Mouse (Mus musculus) limb, embryonic 15.5 days (tissue): ENCODE results near the gene Glis3. TPM values are rescaled to one million over a fixed set of nuclear protein-coding genes. Genes with fewer than 3 reads are reported as not detected.

ENCODE experiments used
- ATAC-seq: fragments of 200-750 bp; cut with Nextera tagmentation; 2 replicates; pipeline ENCODE4 v1.8.0; 2017; ENCODE audit warnings: low read depth, moderate TSS enrichment; ENCODE audit not compliant: insufficient number of reproducible peaks, low FRiP score, low TSS enrichment
- H3K27ac ChIP-seq: fragments of 300-500 bp; sonication (generic); 2 replicates; pipeline ENCODE4 v1.5.1; 2015; ENCODE audit warnings: moderate library complexity, mild to moderate bottlenecking, inconsistent platforms
- H3K27me3 ChIP-seq: fragments of 300-500 bp; sonication (generic); 2 replicates; pipeline ENCODE4 v1.6.1; 2015; ENCODE audit warnings: inconsistent platforms
- H3K36me3 ChIP-seq: fragments of 300-500 bp; sonication (generic); 2 replicates; pipeline ENCODE4 v1.6.1; 2015; ENCODE audit warnings: inconsistent platforms
- H3K4me1 ChIP-seq: fragments of 300-500 bp; sonication (generic); 2 replicates; pipeline ENCODE4 v1.6.1; 2015; ENCODE audit warnings: inconsistent platforms
- H3K4me2 ChIP-seq: fragments of 300-500 bp; sonication (generic); 2 replicates; pipeline ENCODE4 v1.6.1; 2015; ENCODE audit warnings: mild to moderate bottlenecking, inconsistent platforms
- H3K4me3 ChIP-seq: fragments of 300-500 bp; sonication (generic); 2 replicates; pipeline ENCODE4 v1.5.1; 2015; ENCODE audit warnings: mild to moderate bottlenecking, inconsistent platforms
- H3K9ac ChIP-seq: fragments of 300-500 bp; sonication (generic); 2 replicates; pipeline ENCODE4 v1.6.1; 2015; ENCODE audit warnings: inconsistent platforms
- H3K9me3 ChIP-seq: fragments of 300-500 bp; sonication (generic); 2 replicates; pipeline ENCODE4 v1.6.1; 2016; ENCODE audit warnings: inconsistent platforms
- WGBS: fragments of 180-500 bp; shearing (Covaris S2); methylation state at CpG from one replicate; pipeline ENCODE4 v1.1.7; 2015; 5-methylcytosine and 5-hydroxymethylcytosine counted together
- polyA plus RNA-seq: library from polyadenylated mRNA; unstranded; fragments of >200 nt; fragmentation: Nextera tagmentation; extraction: Ambion mirVana; gene quantifications from 2 replicates; pipeline ENCODE4 v1.2.1, GENCODE M21; 2015

The Glis3 gene
- polyA plus RNA-seq, 1 experiment from 2014 or later = 3.0 TPM

GRCm38 (mm10) chr19:28557559-28558328 lies 122.1 kb downstream of the Glis3 start:
- H3K4me1 ChIP-seq = peaks cover 13% of the 10 kb centered on the region
- H3K27me3 ChIP-seq = no peaks in the 10 kb centered on the region
- no peak for ATAC-seq
- H3K27ac ChIP-seq = no peak overlapping the region
- H3K9me3 ChIP-seq = no peaks in the 10 kb centered on the region
- H3K36me3 ChIP-seq = no peaks in the 10 kb centered on the region
- no peak overlapping the region for H3K4me3 ChIP-seq
- 28% methylated on average over 5 of the region's 5 CpGs for WGBS
- no peak overlapping the region for H3K4me2 ChIP-seq
- no peak overlapping the region for H3K9ac ChIP-seq

GRCm38 (mm10) chr19:28555181-28555929 lies 124.5 kb downstream of the Glis3 start:
- H3K9me3 ChIP-seq = no peaks in the 10 kb centered on the region
- H3K4me2 ChIP-seq = no peak overlapping the region
- 78% methylated on average over 6 of the region's 6 CpGs for WGBS
- H3K36me3 ChIP-seq = no peaks in the 10 kb centered on the region
- no peak overlapping the region for H3K27ac ChIP-seq
- no peak for ATAC-seq
- peaks cover 5% of the 10 kb centered on the region; the same call in 1 of the 2 replicates for H3K4me1 ChIP-seq
- H3K9ac ChIP-seq = no peak overlapping the region
- no peak overlapping the region for H3K4me3 ChIP-seq
- H3K27me3 ChIP-seq = no peaks in the 10 kb centered on the region

GRCm38 (mm10) chr19:28550611-28551010 lies 129.3 kb downstream of the Glis3 start:
- Histone ChIP-seq H3K4me1 (no peaks in the 10 kb centered on the region), H3K36me3 (no peaks in the 10 kb centered on the region)

DNA sequence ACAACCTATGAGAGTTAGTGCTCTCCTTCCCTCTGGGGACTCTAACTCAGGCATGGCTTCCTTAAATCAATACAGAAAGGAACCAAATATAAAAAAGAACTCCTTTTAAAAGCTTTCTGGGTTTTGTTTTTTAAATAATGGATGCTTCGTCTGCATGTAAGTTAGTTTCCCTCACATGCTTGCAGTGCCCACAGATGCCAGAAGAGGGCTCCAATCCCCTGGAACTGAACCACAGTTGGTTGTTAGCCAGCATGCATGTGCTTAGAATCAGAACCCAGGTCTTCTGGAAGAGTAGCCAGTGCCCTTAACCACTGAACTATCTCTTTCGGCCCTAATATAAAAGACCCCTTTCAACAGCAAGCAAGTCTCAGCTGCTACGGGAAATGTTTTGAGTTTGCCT lies 132.9 kb downstream of the Glis3 start:
- no peak overlapping the region for H3K9ac ChIP-seq
- no peaks in the 10 kb centered on the region for H3K27me3 ChIP-seq
- 98% methylated on average over 3 of the region's 3 CpGs for WGBS
- H3K4me1 ChIP-seq = no peaks in the 10 kb centered on the region
- no peaks in the 10 kb centered on the region for H3K36me3 ChIP-seq
- no peak for ATAC-seq
- H3K9me3 ChIP-seq = 0 out of 2 replicates have a peak, but pooled peaks cover 4% of the 10 kb centered on the region
- no peak overlapping the region for H3K27ac ChIP-seq
- H3K4me3 ChIP-seq = no peak overlapping the region
- no peak overlapping the region for H3K4me2 ChIP-seq

More at GRCm38 (mm10) chr19:28550611-28551010, 129.3 kb downstream of the Glis3 start:
- no peak overlapping the region for H3K4me2 ChIP-seq
- H3K27ac ChIP-seq = no peak overlapping the region
- WGBS = 22% methylated on average over 8 of the region's 8 CpGs
- no peak overlapping the region for H3K9ac ChIP-seq
- H3K27me3 ChIP-seq = no peaks in the 10 kb centered on the region
- no peak for ATAC-seq
- no peak overlapping the region for H3K4me3 ChIP-seq
- H3K9me3 ChIP-seq = 0 out of 2 replicates have a peak, but pooled peaks cover 4% of the 10 kb centered on the region

DNA sequence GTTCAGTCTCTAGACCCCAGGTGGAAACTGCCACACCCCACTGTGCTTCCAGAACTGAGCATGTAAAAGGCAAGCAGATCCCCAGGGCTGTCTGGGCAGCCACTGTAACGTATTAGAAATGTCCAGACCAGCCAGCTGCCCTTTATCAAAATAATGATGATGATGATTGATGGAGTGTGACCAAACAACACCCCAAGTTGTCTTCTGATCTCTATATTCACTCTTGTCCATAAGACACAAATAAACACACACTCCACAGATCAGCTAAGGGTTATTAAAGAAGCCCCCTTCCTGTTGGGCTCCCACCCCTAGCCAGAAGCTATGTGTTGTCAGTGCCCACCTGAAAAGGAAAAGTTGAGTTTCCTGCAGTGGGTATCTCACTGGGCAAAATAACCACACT lies 134.4 kb downstream of the Glis3 start:
- H3K9ac ChIP-seq = no peak overlapping the region
- H3K27ac ChIP-seq = no peak overlapping the region
- no peaks in the 10 kb centered on the region for H3K36me3 ChIP-seq
- no peak overlapping the region for H3K4me3 ChIP-seq
- H3K4me2 ChIP-seq = no peak overlapping the region
- H3K27me3 ChIP-seq = no peaks in the 10 kb centered on the region
- 47% methylated on average over 1 of the region's 1 CpGs for WGBS
- 0 out of 2 replicates have a peak, but pooled peaks cover 4% of the 10 kb centered on the region for H3K9me3 ChIP-seq
- no peak for ATAC-seq
- no peaks in the 10 kb centered on the region for H3K4me1 ChIP-seq

DNA sequence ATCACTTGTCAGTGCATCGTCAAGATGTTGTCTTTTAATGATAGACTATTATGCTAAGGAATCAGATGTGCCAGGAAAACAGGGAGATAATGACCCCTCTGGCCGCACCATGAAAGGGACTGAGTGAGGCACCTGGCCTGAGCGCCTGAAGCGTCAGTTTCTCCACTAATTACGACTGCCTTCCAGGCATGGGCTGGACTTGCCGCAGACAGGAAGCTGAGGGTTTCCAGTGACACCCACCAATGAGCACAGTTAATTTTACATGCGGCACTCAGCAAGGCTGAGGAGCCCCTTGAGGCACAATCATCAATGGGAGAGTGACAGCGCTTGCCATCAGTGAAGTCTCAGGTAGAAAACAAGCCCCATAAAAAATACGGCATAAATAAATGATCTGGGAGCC lies 141.1 kb downstream of the Glis3 start:
- Histone ChIP-seq H3K9ac (no peak overlapping the region), H3K27ac (no peak overlapping the region), H3K4me1 (peaks cover 3% of the 10 kb centered on the region; the same call in 1 of the 2 replicates), H3K27me3 (no peaks in the 10 kb centered on the region), H3K9me3 (no peaks in the 10 kb centered on the region), H3K4me3 (no peak overlapping the region), H3K36me3 (no peaks in the 10 kb centered on the region), H3K4me2 (no peak overlapping the region)
- WGBS = 25% methylated on average over 9 of the region's 9 CpGs
- no peak for ATAC-seq

DNA sequence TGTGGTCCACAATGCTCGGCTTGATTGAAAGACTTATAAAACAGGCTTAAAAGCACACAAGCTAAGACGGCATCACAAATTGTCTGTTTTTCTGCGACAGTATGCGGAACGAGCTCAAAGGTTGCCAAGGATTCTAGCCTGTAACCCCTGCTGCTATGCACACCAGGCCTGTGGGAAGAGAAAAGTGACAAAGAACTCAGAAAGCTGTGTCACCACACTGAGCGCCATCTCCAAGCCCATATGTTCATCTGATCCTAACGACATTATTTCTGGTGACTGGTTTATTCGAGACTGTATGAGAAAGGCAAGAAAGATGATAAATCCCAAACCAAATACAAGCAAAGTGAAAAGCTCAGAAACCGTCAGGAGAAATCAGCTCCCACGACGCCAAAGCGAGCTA lies 144.9 kb downstream of the Glis3 start:
- no peaks in the 10 kb centered on the region for H3K9me3 ChIP-seq
- ATAC-seq = no peak
- H3K27me3 ChIP-seq = no peaks in the 10 kb centered on the region
- H3K9ac ChIP-seq = no peak overlapping the region
- WGBS = 85% methylated on average over 12 of the region's 12 CpGs
- no peak overlapping the region for H3K4me3 ChIP-seq
- no peaks in the 10 kb centered on the region for H3K36me3 ChIP-seq
- H3K4me1 ChIP-seq = peaks cover 3% of the 10 kb centered on the region; the same call in 1 of the 2 replicates
- no peak overlapping the region for H3K4me2 ChIP-seq
- H3K27ac ChIP-seq = no peak overlapping the region

GRCm38 (mm10) chr19:28533576-28533975 lies 146.3 kb downstream of the Glis3 start:
- Histone ChIP-seq H3K4me3 (no peak overlapping the region), H3K27ac (no peak overlapping the region), H3K4me2 (no peak overlapping the region), H3K4me1 (no peaks in the 10 kb centered on the region), H3K36me3 (no peaks in the 10 kb centered on the region), H3K27me3 (no peaks in the 10 kb centered on the region), H3K9ac (no peak overlapping the region), H3K9me3 (no peaks in the 10 kb centered on the region)
- ATAC-seq = no peak
- 71% methylated on average over 3 of the region's 3 CpGs for WGBS

DNA sequence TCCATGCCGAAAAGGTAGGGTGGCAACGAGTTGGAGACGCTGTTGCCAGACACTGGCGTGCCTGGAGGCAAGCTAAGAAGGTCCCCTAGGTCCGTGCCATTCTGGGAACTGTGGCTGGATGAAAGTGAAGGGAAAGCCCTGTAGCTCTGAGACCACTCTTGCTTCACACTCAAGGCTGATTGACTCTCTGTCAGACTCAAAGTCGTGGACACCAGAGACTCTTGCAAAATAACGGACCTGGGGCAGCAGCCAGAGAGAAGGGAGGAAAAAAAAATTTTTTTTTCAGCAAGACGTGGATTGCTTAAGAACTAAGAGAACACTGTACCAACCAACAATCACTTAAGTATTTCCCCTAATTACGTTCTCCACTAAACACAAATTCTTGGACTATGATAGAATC lies 148.1 kb downstream of the Glis3 start:
- ATAC-seq = no peak
- Histone ChIP-seq H3K27me3 (no peaks in the 10 kb centered on the region), H3K27ac (no peak overlapping the region), H3K4me2 (no peak overlapping the region), H3K9ac (no peak overlapping the region), H3K36me3 (no peaks in the 10 kb centered on the region), H3K4me1 (no peaks in the 10 kb centered on the region), H3K9me3 (no peaks in the 10 kb centered on the region), H3K4me3 (no peak overlapping the region)
- 74% methylated on average over 9 of the region's 9 CpGs for WGBS

- no peaks in the 10 kb centered on the region for H3K36me3 ChIP-seq
- no peak overlapping the region for H3K4me2 ChIP-seq
- WGBS = 73% methylated on average over 10 of the region's 10 CpGs
- no peaks in the 10 kb centered on the region for H3K9me3 ChIP-seq
- ATAC-seq = no peak
- H3K9ac ChIP-seq = no peak overlapping the region
- peaks cover under 1% of the 10 kb centered on the region; the same call in 1 of the 2 replicates for H3K4me1 ChIP-seq
- no peak overlapping the region for H3K4me3 ChIP-seq
- no peaks in the 10 kb centered on the region for H3K27me3 ChIP-seq
- no peak overlapping the region for H3K27ac ChIP-seq
Observed at GRCm38 (mm10) chr19:28530846-28531245, 149.0 kb downstream of the Glis3 start.

- Histone ChIP-seq H3K4me1 (peaks cover 3% of the 10 kb centered on the region; the same call in 1 of the 2 replicates), H3K27me3 (no peaks in the 10 kb centered on the region), H3K27ac (no peak overlapping the region), H3K4me2 (no peak overlapping the region), H3K9me3 (no peaks in the 10 kb centered on the region), H3K36me3 (no peaks in the 10 kb centered on the region), H3K9ac (no peak overlapping the region), H3K4me3 (no peak overlapping the region)
- 90% methylated on average over 13 of the region's 13 CpGs for WGBS
- ATAC-seq = no peak
Observed at GRCm38 (mm10) chr19:28529006-28529405, 150.9 kb downstream of the Glis3 start.

DNA sequence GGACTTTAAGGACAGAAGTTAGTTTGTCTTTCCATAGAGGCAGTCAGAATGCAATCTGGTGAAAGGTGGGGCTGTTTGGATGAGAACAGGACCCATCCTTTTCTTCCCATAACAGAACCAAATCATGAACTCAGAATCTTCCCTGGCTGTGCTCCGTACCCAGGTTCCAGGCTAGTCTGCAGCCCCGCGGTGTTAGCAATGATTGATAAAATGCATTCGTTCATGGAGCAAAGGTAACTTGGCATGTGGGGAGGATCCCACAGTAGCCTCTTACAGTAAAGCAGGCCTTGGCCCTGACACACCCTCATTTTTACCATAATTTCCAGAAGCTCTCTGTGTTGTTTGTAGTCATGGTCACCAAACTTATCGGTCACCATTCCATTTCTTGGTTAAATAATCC lies 152.4 kb downstream of the Glis3 start:
- no peak overlapping the region for H3K27ac ChIP-seq
- no peak overlapping the region for H3K4me2 ChIP-seq
- 94% methylated on average over 5 of the region's 5 CpGs for WGBS
- H3K27me3 ChIP-seq = no peaks in the 10 kb centered on the region
- H3K4me1 ChIP-seq = peaks cover 3% of the 10 kb centered on the region; the same call in 1 of the 2 replicates
- no peak overlapping the region for H3K9ac ChIP-seq
- no peak for ATAC-seq
- H3K9me3 ChIP-seq = no peaks in the 10 kb centered on the region
- H3K4me3 ChIP-seq = no peak overlapping the region
- H3K36me3 ChIP-seq = no peaks in the 10 kb centered on the region
